Mouse (Mus musculus): ENCODE results near the gene Tsga10. TPM values are rescaled to one million over a fixed set of nuclear protein-coding genes. Genes with fewer than 3 reads are reported as not detected.

The Tsga10 gene
- total and polyA plus RNA-seq, 3 experiments: 0.47 to 0.57 (median 0.55) TPM

DNA sequence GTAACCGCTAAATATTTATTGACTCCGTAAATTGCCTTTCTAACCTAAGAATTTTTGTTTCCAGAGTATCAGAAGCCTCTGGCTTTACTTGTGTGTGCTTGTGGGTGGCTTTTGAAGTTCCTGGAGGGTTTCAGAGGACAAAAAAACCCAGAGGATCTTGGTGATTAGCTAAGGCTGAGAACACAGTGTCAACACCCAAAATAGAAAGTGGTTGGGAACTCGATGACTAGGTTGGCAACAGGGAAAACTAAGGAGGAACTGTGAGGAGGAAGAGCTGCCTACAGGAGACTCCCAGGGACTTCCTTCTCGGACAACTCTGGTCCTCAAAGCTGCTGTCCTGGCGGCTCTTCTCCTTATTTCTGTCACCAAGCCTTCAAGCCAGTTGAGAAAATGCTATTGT, 145.1 kb downstream of the Tsga10 start:
- H3K4me1 ChIP-seq (ENCODE audit: control insufficient read depth in 1 of 2, insufficient read depth in 2 of 2): no peaks in the 10 kb centered on the region
- no peak for DNase-seq (ENCODE audit: extremely low read depth)
- H3K36me3 ChIP-seq (replicated peaks in 1 of 2; ENCODE audit: control insufficient read depth in 1 of 2, insufficient read depth in 1 of 2, low read length in 1 of 2): no peaks in the 10 kb centered on the region
- no peak overlapping the region for H3K27ac ChIP-seq (ENCODE audit: insufficient read depth, low read depth)
- dilution Hi-C loops (cut with MboI; ENCODE audit: extremely low pct_ligation_motif_present, extremely low pct_unique_long_range_greater_than_20kb, low sequenced_read_pairs): no loop called here
- in situ Hi-C loops (cut with MboI; ENCODE audit: low pct_ligation_motif_present, low pct_unique_long_range_greater_than_20kb, low sequenced_read_pairs): no loop called here
- TF ChIP-seq TCF12 (IDR thresholded peaks at IDR 0.05; ENCODE audit: low read depth, low read length): no peak
- TF ChIP-seq ZC3H11A (IDR thresholded peaks at IDR 0.05; ENCODE audit: low read depth, low read length): no peak
- no peak for TF ChIP-seq MAZ (IDR thresholded peaks at IDR 0.05; ENCODE audit: low read depth, low read length)
- TF ChIP-seq RCOR1 (conservative IDR thresholded peaks at IDR 0.05; ENCODE audit: low read depth, low read length): no peak
- TF ChIP-seq JUN (IDR thresholded peaks at IDR 0.05; ENCODE audit: insufficient read depth, low read depth, low read length): no peak
- no peak for TF ChIP-seq ZMIZ1 (IDR thresholded peaks at IDR 0.05; ENCODE audit: low read depth, low read length)
- TF ChIP-seq POLR2A (IDR thresholded peaks at IDR 0.05; ENCODE audit: low read depth, low read length): no peak
- no peak for TF ChIP-seq RAD21 (IDR thresholded peaks at IDR 0.05; ENCODE audit: low read depth, low read length)
- no peak for TF ChIP-seq USF1 (IDR thresholded peaks at IDR 0.05; ENCODE audit: low read depth, low read length)
- no peak overlapping the region for H3K4me3 ChIP-seq (replicated peaks in 1 of 3; ENCODE audit: low read depth in 2 of 3, low read length in 2 of 3, poor library complexity in 1 of 3)
- no peaks in the 10 kb centered on the region for H3K27me3 ChIP-seq (replicated peaks)
- no peaks in the 10 kb centered on the region for H3K79me2 ChIP-seq (replicated peaks; ENCODE audit: control insufficient read depth, extremely low read depth, insufficient read depth, poor library complexity, severe bottlenecking)
- no peak overlapping the region for H3K4me2 ChIP-seq (ENCODE audit: insufficient read depth, low read depth, poor library complexity, severe bottlenecking)
- H3K9me3 ChIP-seq (replicated peaks; ENCODE audit: low read length): no peaks in the 10 kb centered on the region
- H3K9ac ChIP-seq (ENCODE audit: insufficient read depth, low read depth): no peak overlapping the region

DNA sequence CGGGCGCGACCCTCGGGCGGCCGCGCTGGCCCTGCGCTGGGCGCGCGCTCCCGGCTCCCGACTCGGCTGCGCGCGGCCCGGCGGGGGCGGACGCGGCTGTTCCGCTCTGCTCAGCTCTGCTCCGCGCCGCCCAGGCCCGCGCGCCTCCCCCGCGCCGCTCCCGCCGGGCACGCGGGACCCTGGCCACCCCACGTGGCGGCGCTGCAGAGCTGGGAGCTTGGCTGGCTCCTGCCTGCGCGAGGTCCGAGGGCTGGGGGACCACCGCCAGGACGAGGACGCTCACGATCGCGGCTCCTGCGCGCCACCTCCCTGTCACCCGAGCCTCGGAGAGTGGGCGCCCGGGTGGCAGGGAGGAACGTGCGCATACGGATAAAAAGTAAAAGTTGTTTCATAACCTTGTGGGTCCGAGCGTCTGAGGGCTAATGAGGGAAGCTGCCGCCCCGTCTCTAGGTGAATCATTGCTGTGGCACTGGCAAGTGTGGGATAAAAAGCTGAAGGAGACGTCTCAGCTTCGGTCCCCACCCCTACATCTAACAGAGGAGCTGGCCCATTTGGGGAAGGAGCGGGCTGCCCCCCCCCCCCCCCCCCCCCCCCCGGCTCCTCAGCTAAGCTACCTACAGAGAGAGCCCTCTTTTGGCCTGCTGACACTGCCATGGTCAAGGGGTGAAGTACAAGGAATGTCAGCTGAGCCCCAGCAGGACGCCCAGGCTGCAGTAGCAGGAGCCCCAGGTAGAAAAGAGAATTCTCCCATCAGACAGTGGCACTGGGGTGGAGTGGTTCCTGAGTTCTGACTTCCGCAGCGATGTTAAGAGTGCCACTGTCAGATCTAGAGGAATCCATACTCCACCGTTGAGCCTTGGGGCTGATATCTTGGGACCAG, 146.2 kb downstream of the Tsga10 start, which contains the start of gene 2010300C02Rik:
Gene 2010300C02Rik, minus strand, starts transcription at position 325 of the 880 bp plus-strand sequence.
- Histone ChIP-seq H3K27ac (ENCODE audit: insufficient read depth, low read depth) (no peak within 1 kb of the TSS), H3K4me2 (ENCODE audit: insufficient read depth, low read depth, poor library complexity, severe bottlenecking) (no peak within 1 kb of the TSS), H3K4me3 (replicated peaks in 1 of 3; ENCODE audit: low read depth in 2 of 3, low read length in 2 of 3, poor library complexity in 1 of 3) (no peak within 1 kb of the TSS), H3K27me3 (replicated peaks) (no peaks in the 10 kb centered on the region), H3K4me1 (ENCODE audit: control insufficient read depth in 1 of 2, insufficient read depth in 2 of 2) (no peaks in the 10 kb centered on the region), H3K9me3 (replicated peaks; ENCODE audit: low read length) (no peaks in the 10 kb centered on the region), H3K9ac (ENCODE audit: insufficient read depth, low read depth) (no peak within 1 kb of the TSS), H3K36me3 (replicated peaks in 1 of 2; ENCODE audit: control insufficient read depth in 1 of 2, insufficient read depth in 1 of 2, low read length in 1 of 2) (no peaks in the 10 kb centered on the region), H3K79me2 (replicated peaks; ENCODE audit: control insufficient read depth, extremely low read depth, insufficient read depth, poor library complexity, severe bottlenecking) (no peaks in the 10 kb centered on the region)
- no peak for DNase-seq (ENCODE audit: extremely low read depth)
- TF ChIP-seq USF1 (IDR thresholded peaks at IDR 0.05; ENCODE audit: low read depth, low read length) (no peak), ELF1 (IDR thresholded peaks at IDR 0.05; ENCODE audit: low read depth, low read length) (no peak), GABPA (IDR thresholded peaks at IDR 0.05; ENCODE audit: insufficient replicate concordance, low read depth, low read length) (no peak), NRF1 (IDR thresholded peaks at IDR 0.05; ENCODE audit: low read depth, low read length) (no peak), ZNF384 (IDR thresholded peaks at IDR 0.05; ENCODE audit: low read depth, low read length) (no peak), NELFE (IDR thresholded peaks at IDR 0.05; ENCODE audit: low read depth, low read length) (no peak), TCF12 (IDR thresholded peaks at IDR 0.05; ENCODE audit: low read depth, low read length) (no peak), BHLHE40 (IDR thresholded peaks at IDR 0.05; ENCODE audit: low read depth, low read length) (no peak)
- in situ Hi-C loops (cut with MboI; ENCODE audit: low pct_ligation_motif_present, low pct_unique_long_range_greater_than_20kb, low sequenced_read_pairs) (no loop called here), dilution Hi-C loops (cut with MboI; ENCODE audit: extremely low pct_ligation_motif_present, extremely low pct_unique_long_range_greater_than_20kb, low sequenced_read_pairs) (no loop called here)
